Mouse (Mus musculus) heart, postnatal 0 days (tissue): Measurements from ENCODE around the gene Adprm.

Source experiments
- CTCF ChIP-seq: IDR thresholded peaks from 2 replicates; pipeline ENCODE4 v1.5.1; 2016; ENCODE audit warnings: antibody characterized with exemption, control low read depth, low read depth
- EP300 ChIP-seq: IDR thresholded peaks from 2 replicates; pipeline ENCODE4 v1.6.1; 2016; ENCODE audit warnings: antibody characterized with exemption, low read depth

DNA sequence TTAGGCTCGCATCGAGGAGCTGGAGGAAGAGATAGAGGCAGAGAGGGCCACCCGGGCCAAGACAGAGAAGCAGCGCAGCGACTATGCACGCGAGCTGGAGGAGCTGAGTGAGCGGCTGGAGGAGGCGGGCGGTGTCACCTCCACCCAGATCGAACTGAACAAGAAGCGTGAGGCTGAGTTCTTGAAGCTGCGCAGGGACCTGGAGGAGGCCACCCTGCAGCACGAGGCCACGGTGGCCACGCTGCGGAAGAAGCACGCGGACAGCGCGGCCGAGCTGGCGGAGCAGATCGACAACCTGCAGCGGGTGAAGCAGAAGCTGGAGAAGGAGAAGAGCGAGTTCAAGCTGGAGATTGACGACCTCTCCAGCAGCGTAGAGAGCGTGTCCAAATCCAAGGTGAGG, 42.1 kb upstream of the Adprm start:
- TF ChIP-seq CTCF (no peak), EP300 (no peak)
